Mouse (Mus musculus) forelimb bud, embryonic 11.5 days (tissue): ENCODE results near the gene Cnp.

Experiments used
- DNase-seq: peaks from one replicate; pipeline ENCODE4 v3.0.0-alpha.2; 2012; ENCODE audit warnings: low read depth, low spot score

The Cnp gene

DNA sequence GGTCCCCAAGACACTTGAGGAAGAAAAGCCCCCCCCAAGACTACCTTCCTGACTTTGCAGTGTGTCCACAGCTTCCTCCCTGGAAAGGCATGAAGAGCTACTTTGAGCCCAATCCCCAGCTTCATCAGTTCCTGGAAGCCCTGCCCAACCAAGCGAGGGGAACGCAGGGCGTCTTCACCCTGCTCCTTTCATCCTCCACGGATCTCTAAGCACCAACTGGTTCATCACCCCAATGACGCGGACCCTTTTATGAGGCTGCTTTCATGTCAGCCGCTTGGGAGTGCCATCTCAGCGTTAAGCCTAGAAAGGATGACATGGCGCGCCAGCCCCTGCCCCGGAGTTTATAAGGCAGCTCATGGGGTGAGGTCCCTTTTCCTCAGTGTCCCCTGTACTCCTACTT, 45.3 kb downstream of the Cnp start, which contains the start of gene Dnajc7:
Gene Dnajc7, minus strand, starts transcription at position 187 of the 400 bp plus-strand sequence.
- DNase-seq = no peak

DNA sequence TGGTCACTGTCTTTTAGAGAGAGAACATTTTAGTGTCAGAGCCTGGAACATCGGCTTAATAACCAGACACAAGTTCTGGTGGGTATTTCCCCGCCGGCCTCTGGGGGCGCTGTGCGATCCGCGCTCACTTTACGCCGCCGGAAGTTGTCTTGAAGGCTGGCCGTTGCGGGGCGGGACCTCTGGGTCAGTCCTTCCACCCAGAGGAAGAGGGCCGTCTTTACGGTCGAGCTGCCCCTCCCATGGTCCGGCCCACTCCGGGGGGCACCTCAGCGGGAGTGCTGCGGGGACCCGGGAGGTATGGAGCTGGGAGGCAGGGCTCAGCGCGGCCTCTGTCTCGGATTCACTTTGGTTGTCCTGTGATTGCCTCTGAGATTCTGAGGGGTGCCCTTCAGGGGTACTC, 48.0 kb downstream of the Cnp start:
- peak; percentile 91 for DNase-seq

DNA sequence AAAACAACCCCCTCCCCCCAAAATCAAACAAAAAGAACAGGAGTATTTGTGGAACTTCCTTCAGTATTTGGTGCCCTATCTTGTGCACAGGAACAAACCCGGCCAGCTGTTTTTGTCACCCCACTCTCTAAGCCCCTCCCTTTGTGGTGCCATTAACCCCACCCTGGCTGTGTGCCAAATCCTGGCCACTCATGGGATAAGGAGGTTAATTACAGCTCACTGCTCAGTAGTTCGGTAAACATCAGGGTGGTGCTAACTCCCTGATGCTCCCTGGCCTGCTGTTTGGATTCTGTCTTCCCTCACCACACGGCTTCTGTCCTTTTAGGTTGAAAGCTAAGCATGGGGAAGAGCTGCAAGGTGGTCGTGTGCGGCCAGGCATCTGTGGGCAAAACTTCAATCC, 49.2 kb downstream of the Cnp start:
- no peak for DNase-seq

DNA sequence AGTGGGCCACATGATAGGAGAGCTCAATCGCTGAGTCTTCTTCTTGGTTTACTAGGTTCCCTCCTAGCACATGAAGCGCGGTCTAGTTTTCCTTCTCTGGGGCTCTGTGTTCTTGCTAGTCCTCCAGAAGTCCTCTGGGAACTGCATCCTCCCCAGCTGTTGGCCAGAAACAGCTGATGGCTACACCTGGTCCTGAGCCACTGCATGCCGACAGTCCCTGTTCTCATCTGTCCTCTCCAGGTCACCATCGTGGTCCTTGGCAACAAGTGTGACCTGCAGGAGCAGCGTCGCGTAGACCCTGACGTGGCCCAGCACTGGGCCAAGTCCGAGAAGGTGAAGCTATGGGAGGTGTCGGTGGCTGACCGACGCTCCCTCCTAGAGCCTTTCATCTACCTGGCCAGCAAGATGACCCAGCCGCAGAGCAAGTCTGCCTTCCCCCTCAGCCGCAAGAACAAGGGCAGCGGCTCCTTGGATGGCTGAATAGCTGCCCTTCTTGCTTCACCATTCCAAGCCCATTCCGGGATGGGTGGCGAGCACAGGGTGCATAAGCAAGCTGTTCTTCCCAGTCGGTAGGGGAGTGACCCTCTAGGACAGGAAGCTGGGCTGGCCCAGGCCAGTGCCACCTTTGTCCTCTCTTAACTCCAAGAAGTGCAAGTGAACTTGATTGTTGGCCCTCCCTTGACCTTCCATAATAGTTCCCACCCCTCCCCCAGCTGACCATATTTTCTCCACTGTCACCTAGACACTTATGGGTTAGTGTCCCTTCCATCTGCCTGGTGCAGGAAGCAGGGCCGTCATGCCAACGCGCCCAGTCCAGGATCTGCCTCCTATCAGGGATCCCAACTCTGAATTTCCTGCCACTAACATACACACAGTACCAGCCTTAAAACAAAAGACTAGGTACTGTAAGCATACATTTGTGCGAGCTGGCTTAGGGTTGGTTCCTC, 51.3 kb downstream of the Cnp start:
- DNase-seq = no peak

DNA sequence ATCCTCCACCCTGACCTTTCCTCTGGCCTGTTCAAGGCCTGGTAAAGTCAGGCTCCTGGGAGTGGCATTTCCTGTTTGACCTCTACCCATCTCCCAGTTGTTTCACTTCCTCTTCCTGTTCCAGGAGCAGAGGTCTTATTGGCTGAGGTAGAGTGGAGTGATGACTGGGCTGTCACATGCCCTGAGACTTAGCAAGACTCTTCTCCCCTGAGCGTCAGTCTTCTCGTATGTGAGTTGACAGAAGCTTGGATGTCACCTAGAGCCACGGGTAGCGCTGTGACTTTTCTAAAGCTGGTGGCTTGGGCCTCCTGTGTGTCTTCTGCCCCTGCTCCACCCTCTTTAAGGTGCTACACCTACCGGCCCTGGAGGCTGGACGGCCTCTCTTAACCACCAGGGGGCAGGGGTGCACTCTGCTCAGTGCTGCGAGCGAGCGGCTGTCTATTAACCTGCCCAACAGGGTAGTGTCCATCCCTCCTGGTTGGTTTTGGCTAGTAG, 52.0 kb downstream of the Cnp start:
- peak; percentile 46 for DNase-seq

DNA sequence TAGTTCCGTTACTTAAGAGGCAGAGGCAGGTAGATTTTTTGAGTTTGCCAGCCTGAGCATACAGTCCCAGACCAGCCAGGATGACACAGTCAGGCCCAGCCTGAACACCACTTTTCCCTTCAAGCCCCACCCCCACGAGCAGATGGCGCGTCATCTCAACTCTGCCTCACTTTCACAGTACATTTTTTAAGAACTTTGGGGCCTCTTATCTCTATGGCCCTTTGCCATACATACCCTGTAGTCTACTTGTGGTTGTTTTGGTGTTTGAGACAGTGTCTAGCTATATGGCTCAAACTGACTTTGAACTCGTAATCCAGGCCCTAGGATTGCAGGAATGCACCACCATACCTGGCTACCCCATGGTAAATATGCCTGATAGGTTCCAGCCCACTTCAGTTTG, 53.4 kb downstream of the Cnp start:
- DNase-seq = no peak

DNA sequence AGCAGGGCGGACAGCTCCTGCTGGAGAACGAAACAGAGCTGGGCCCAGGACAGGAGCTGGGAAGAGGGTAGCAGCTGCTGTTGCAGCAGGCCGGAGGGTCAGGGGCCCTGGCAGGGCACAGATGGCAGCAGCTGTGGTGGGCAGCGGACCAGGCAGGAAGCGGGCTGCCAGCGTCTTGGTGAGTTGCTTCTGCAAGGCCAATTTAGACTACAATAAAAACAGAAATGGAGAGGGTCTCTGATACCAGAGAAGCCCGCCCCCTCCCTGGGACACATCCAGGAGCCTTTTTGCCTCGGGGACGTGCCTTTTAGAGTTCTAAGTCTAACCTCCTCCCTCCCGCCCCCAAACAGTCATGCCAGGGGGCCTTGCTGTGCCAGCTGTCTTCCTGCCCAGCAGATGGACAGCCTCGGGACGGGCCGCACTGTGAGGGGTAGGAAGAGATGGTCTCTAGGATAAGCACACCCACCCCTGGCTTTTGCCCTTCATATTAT, 54.2 kb downstream of the Cnp start:
- DNase-seq = no peak

DNA sequence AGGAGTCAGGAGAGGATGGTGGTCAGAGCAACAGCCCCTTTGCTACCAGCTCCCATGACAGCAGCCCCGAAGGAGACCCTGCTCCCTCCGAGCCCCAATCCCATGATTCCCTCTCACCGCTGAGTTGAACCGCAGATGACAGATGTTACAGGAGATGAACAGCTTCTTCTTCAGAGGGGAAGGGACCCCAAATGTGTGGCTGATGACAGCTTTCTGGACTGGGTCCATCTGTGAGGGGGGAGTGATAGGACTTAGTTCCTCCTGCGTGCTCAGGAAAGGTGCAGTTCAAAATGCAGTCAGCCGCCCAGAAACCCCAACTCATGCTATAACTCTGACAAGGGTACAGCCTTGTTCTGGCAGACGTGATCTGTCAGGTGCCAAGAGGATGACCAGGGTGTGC, 59.8 kb downstream of the Cnp start:
- no peak for DNase-seq

DNA sequence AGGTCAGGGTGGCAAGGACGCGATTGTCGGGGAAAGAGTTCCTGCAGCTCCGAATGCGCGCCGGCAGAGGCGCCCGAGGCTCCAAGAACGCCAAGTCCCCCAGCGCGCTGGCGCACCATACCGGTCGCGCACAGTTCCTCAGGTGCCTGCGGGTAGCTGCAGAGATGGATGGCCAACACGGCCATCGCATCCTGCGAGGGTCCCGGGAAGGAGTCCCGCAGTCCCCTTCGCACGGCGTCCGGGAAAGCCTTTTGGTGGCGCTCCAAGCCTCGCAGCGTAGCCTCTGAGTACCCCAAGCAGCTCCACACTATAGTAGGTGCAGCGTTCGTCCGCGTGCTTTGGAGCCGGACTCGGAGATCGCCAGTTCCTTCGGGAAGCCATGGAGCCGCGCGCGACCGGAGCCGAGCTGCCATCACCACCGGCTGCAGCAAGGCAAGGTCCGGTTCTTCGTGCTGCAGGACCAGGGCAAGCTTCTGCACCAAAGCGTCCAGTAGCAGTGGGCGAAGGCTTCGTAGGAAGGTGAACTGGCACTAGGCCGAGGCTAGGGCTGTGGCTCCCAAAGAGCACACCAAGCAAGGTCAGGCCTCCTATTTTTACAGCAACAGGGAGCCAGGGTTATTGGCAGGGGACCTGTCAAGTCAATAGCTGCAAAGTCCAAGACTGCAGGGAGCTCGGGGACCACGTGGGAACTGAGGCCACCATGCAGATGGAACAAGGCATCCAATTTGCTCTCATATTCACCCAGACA, 65.6 kb downstream of the Cnp start:
- DNase-seq = peak; percentile 62
